Mouse (Mus musculus) midbrain, embryonic 16.5 days (tissue): ENCODE measurements at regions not wholly inside any gene's neighbourhood (a gene's known extent, or its start where the extent isn't known, plus 50 kb on each side); places are given as distances from the start of the nearest gene placed in this dataset.

Experiments used
- ATAC-seq: fragments of 200-750 bp; cut with Nextera tagmentation; 2 replicates; pipeline ENCODE4 v1.8.0; 2017; ENCODE audit warnings: moderate TSS enrichment
- H3K27ac ChIP-seq: fragments of 300-500 bp; sonication (generic); 2 replicates; pipeline ENCODE4 v1.5.1; 2014; ENCODE audit warnings: mild to moderate bottlenecking, low read length, mixed read lengths
- H3K27me3 ChIP-seq: fragments of 300-500 bp; sonication (generic); 2 replicates; pipeline ENCODE4 v1.6.1; 2014; ENCODE audit warnings: low read depth, low read length, mixed read lengths; ENCODE audit not compliant: control insufficient read depth, insufficient read depth
- H3K36me3 ChIP-seq: fragments of 300-500 bp; sonication (generic); 2 replicates; pipeline ENCODE4 v1.6.1; 2014; ENCODE audit warnings: mild to moderate bottlenecking, low read length, moderate library complexity, mixed read lengths; ENCODE audit not compliant: control insufficient read depth, insufficient read depth
- H3K4me1 ChIP-seq: fragments of 300-500 bp; sonication (generic); 2 replicates; pipeline ENCODE4 v1.6.1; 2014; ENCODE audit warnings: mild to moderate bottlenecking, low read length, mixed read lengths; ENCODE audit not compliant: control insufficient read depth, insufficient read depth
- H3K4me2 ChIP-seq: fragments of 300-500 bp; sonication (generic); 2 replicates; pipeline ENCODE4 v1.6.1; 2014; ENCODE audit warnings: mild to moderate bottlenecking, low read length, mixed read lengths
- H3K4me3 ChIP-seq: fragments of 300-500 bp; sonication (generic); 2 replicates; pipeline ENCODE4 v1.5.1; 2014; ENCODE audit warnings: low read depth, mild to moderate bottlenecking, low read length, moderate library complexity, mixed read lengths
- H3K9ac ChIP-seq: fragments of 300-500 bp; sonication (generic); 2 replicates; pipeline ENCODE4 v1.6.1; 2014; ENCODE audit warnings: low read depth, low read length, mixed read lengths
- H3K9me3 ChIP-seq: fragments of 300-500 bp; sonication (generic); replicated peaks from 2 replicates; pipeline ENCODE4 v1.6.1; 2014; ENCODE audit warnings: mild to moderate bottlenecking, low read length, mixed read lengths; ENCODE audit not compliant: control insufficient read depth, poor library complexity, severe bottlenecking
- WGBS: fragments of 180-500 bp; shearing (Covaris S2); extraction: QIAGEN DNeasy Blood & Tissue Kit; methylation state at CpG from one replicate; pipeline ENCODE4 v1.1.7; 2014; 5-methylcytosine and 5-hydroxymethylcytosine counted together

DNA sequence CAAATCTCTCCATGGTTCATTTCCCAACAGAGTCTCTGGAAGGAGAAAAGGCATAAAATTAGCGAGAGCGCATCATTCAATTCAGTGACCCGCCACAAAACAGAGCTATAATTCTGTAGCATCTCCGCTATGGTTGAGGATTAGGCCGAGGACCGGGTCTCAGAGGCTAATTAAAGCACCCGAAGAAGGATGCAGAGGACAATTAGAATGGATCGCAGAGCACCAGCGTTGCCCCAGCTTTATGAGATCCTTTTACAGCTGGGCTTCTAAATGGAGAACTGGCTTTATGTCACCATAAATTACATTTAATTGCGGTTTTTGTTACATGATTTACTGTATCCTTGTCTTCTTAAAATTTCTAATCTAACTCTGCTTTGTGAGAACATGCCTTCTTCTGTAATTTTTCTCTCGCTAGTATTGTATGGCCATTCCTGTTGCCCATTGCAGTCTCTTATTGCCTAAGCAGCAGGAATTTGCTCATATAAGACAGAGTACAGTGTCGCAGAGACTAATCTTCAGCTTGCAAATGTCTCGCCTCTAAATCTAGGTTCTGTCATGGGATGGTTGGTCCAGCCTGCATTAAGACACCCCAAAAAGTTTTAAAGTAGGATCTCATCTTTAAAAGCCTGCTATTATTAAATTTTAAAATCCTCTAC is 793.5 kb downstream of the Rps29 start:
- Histone ChIP-seq H3K4me3 (no peak overlapping the region), H3K9ac (no peak overlapping the region), H3K36me3 (no peaks in the 10 kb centered on the region), H3K27me3 (no peaks in the 10 kb centered on the region), H3K27ac (no peak overlapping the region), H3K4me2 (no peak overlapping the region), H3K4me1 (no peaks in the 10 kb centered on the region), H3K9me3 (no peaks in the 10 kb centered on the region)
- 56% methylated on average over 13 of the region's 13 CpGs for WGBS
- ATAC-seq: no peak

GRCm38 (mm10) chr12:68363196-68363595 is 795.8 kb downstream of the Rps29 start:
- no peaks in the 10 kb centered on the region for H3K27me3 ChIP-seq
- 83% methylated on average over 2 of the region's 2 CpGs for WGBS
- no peak for ATAC-seq
- no peak overlapping the region for H3K4me3 ChIP-seq
- H3K4me1 ChIP-seq: no peaks in the 10 kb centered on the region
- H3K27ac ChIP-seq: no peak overlapping the region
- H3K36me3 ChIP-seq: no peaks in the 10 kb centered on the region
- no peak overlapping the region for H3K4me2 ChIP-seq
- H3K9me3 ChIP-seq: no peaks in the 10 kb centered on the region
- H3K9ac ChIP-seq: no peak overlapping the region

DNA sequence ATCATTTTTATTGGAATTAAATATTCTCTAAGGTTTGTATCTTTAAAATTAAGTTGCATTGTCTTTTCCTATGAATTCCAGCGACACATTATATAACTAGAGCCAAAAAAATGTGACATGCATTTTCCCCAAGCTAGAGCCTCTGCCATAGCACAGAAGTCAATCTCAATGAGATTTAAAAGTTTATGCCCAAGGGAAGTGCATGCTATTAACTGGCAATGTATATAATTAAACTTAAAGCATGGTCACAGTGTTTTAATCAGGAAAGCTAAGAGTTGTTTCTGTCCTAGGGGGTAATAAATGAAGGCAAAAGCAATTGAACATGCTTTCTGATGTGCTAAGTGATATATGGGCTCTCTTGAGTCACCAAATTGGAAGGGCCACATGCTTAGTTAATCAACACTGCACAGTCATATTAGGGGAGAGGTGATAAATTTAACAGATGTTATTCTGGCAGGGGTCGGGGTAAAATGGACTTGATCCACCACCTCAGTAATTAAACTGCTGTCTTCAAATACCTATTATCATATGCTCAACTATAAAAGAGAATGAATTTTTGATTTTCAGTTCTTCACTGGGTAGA is 812.4 kb downstream of the Rps29 start:
- 75% methylated on average over 2 of the region's 2 CpGs for WGBS
- H3K9me3 ChIP-seq: no peaks in the 10 kb centered on the region
- H3K27me3 ChIP-seq: no peaks in the 10 kb centered on the region
- no peaks in the 10 kb centered on the region for H3K4me1 ChIP-seq
- no peak overlapping the region for H3K4me2 ChIP-seq
- no peak overlapping the region for H3K27ac ChIP-seq
- no peaks in the 10 kb centered on the region for H3K36me3 ChIP-seq
- no peak overlapping the region for H3K4me3 ChIP-seq
- no peak overlapping the region for H3K9ac ChIP-seq
- no peak for ATAC-seq

DNA sequence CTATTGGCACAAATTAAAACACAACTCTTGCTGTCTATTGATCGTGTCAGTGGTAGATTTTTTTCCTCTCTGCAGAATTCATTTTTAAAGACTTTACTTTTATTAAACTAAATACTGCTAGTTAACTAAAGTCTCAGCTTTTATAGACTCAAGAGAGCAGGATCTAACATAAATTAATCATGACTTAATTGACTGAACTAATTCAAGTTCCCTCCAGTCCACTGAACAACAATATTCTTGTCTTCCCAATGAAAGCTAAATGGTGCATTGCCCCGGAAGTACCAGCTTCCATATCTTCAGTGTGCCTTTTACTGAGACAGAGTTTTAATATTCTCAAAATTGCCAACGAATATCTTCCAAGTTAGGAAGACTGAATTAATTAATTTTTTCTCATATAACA is 825.2 kb downstream of the Rps29 start:
- no peak overlapping the region for H3K4me2 ChIP-seq
- H3K9ac ChIP-seq: no peak overlapping the region
- H3K36me3 ChIP-seq: no peaks in the 10 kb centered on the region
- 74% methylated on average over 3 of the region's 3 CpGs for WGBS
- H3K4me1 ChIP-seq: no peaks in the 10 kb centered on the region
- no peak overlapping the region for H3K4me3 ChIP-seq
- H3K27me3 ChIP-seq: no peaks in the 10 kb centered on the region
- H3K9me3 ChIP-seq: peaks cover 2% of the 10 kb centered on the region; the same call in 1 of the 2 replicates
- no peak overlapping the region for H3K27ac ChIP-seq
- ATAC-seq: no peak

GRCm38 (mm10) chr12:68333366-68333765 is 825.6 kb downstream of the Rps29 start:
- Histone ChIP-seq H3K9me3 (peaks cover 2% of the 10 kb centered on the region; the same call in 1 of the 2 replicates), H3K27me3 (no peaks in the 10 kb centered on the region), H3K27ac (no peak overlapping the region), H3K4me2 (no peak overlapping the region), H3K4me3 (no peak overlapping the region), H3K4me1 (no peaks in the 10 kb centered on the region), H3K9ac (no peak overlapping the region), H3K36me3 (no peaks in the 10 kb centered on the region)
- WGBS: 64% methylated on average over 4 of the region's 4 CpGs
- ATAC-seq: no peak

DNA sequence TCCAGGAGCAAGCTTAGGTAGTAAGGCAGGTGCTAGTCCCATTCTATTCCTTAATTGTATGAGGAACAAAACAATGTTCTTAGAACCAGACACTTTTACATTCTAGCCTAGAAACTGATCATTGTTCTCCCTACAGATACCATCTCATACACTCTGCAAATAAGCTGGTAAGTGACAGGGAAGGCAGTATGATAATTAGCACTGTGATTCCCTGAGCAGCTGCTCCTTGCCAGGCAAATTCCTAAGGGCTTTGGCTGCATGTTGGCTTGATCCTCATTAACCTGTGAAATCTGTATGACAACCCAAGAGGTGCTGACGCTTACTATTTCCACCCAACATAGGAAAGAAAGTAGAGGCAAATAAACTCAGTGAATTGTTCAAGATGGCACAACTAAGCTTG is 826.5 kb downstream of the Rps29 start:
- 18% methylated on average over 1 of the region's 1 CpGs for WGBS
- Histone ChIP-seq H3K27me3 (no peaks in the 10 kb centered on the region), H3K4me3 (no peak overlapping the region), H3K4me1 (no peaks in the 10 kb centered on the region), H3K36me3 (no peaks in the 10 kb centered on the region), H3K9ac (no peak overlapping the region), H3K27ac (no peak overlapping the region), H3K9me3 (peaks cover 2% of the 10 kb centered on the region; the same call in 1 of the 2 replicates), H3K4me2 (no peak overlapping the region)
- ATAC-seq: peak; percentile 48; the same call in 1 of the 2 replicates
